Mouse (Mus musculus) liver, adult 2 months (tissue): ENCODE data around the gene Bag6. TPM values are rescaled to one million over a fixed set of nuclear protein-coding genes. Genes with fewer than 3 reads are reported as not detected.

Source experiments
- DNase-seq: peaks from one replicate; pipeline ENCODE4 v3.0.0-alpha.2; 2011; ENCODE audit warnings: low read depth, low spot score; ENCODE audit errors: extremely low read depth
- H3K27ac ChIP-seq: fragments of 200-500 bp; replicated peaks from 2 replicates; pipeline ENCODE4 v1.5.1; 2012; ENCODE audit warnings: low read depth, mild to moderate bottlenecking, control low read depth, inconsistent platforms, low read length; ENCODE audit not compliant: insufficient read depth
- H3K27me3 ChIP-seq: fragments of 200-500 bp; 2 replicates; pipeline ENCODE4 v1.6.1; 2012; ENCODE audit warnings: mild to moderate bottlenecking, moderate library complexity, low read length, inconsistent platforms; ENCODE audit not compliant: control insufficient read depth, insufficient read depth
- H3K36me3 ChIP-seq: fragments of 200-500 bp; 2 replicates; pipeline ENCODE4 v1.6.1; 2012; ENCODE audit warnings: low read length, inconsistent platforms; ENCODE audit not compliant: control insufficient read depth, insufficient read depth
- H3K4me1 ChIP-seq: fragments of 200-500 bp; 2 replicates; pipeline ENCODE4 v1.6.1; 2011; ENCODE audit warnings: low read length; ENCODE audit not compliant: control insufficient read depth, insufficient read depth
- H3K4me3 ChIP-seq: fragments of 200-500 bp; 2 replicates; pipeline ENCODE4 v1.5.1; 2011; ENCODE audit warnings: low read depth, mild to moderate bottlenecking, control low read depth, low read length, moderate library complexity; ENCODE audit not compliant: insufficient read depth
- H3K79me2 ChIP-seq: fragments of 200-500 bp; 2 replicates; pipeline ENCODE4 v1.6.1; 2012; ENCODE audit warnings: inconsistent platforms, mild to moderate bottlenecking, low read length, moderate library complexity; ENCODE audit not compliant: control insufficient read depth, insufficient read depth
- H3K9ac ChIP-seq: fragments of 200-500 bp; 2 replicates; pipeline ENCODE4 v1.6.1; 2012; ENCODE audit warnings: low read depth, mild to moderate bottlenecking, control low read depth, inconsistent platforms, low read length
- CTCF ChIP-seq: fragments of 200-500 bp; IDR thresholded peaks from 2 replicates; pipeline ENCODE4 v1.5.1; 2011; ENCODE audit warnings: low read depth, low read length, control low read depth
- POLR2A ChIP-seq: fragments of 200-500 bp; IDR thresholded peaks from 2 replicates; pipeline ENCODE4 v1.6.1; 2011; ENCODE audit warnings: low read length, control low read depth; ENCODE audit not compliant: insufficient read depth; ENCODE audit errors: extremely low read depth
- WGBS: fragments of 180-500 bp; shearing (Covaris S2); methylation state at CpG from one replicate; pipeline ENCODE4 v1.1.7; 2018; 5-methylcytosine and 5-hydroxymethylcytosine counted together
- polyA plus RNA-seq: library from polyadenylated mRNA; depleted of rRNA; stranded (reverse); fragments of >200 nt; gene quantifications from 2 replicates; pipeline ENCODE4 v1.2.3, GENCODE M21; 2012
- total RNA-seq: library from RNA; depleted of rRNA; stranded (reverse); fragments of >200 nt; gene quantifications from 2 replicates; pipeline ENCODE4 v1.2.3, GENCODE M21; 2014

Bag6 gene
- total and polyA plus RNA-seq, 2 experiments, result 28.1 to 119 TPM

DNA sequence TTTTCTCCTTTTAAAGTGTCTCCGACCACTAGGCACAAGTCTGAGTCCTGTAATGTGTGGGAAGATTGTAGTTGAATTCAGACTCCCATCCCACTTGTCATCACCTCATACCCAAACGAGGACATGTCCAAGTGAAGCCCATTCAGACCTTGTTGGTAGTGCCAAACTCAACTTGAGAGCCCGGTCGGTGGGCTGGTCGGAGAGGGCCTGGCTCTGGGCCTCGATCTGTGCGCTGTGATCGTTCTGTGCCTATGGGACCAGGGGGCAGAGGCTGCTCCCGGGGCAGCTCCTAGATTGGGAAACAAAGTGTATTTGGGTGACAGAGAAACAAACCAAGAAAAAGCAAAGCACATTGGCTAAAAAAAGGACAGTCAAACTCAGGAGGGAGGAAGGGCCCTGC, 18.1 kb downstream of the Bag6 start:
- H3K9ac ChIP-seq, result no peak overlapping the region
- H3K27ac ChIP-seq, result no peak overlapping the region
- no peak overlapping the region for H3K4me3 ChIP-seq
- no peak for TF ChIP-seq CTCF
- TF ChIP-seq POLR2A, result no peak
- H3K4me1 ChIP-seq, result no peaks in the 10 kb centered on the region; the same call in 1 of the 2 replicates
- DNase-seq, result no peak
- H3K79me2 ChIP-seq, result peaks cover 3% of the 10 kb centered on the region; the same call in 1 of the 2 replicates
- WGBS, result 90% methylated on average over 9 of the region's 9 CpGs
- no peaks in the 10 kb centered on the region for H3K27me3 ChIP-seq
- H3K36me3 ChIP-seq, result peaks cover 80% of the 10 kb centered on the region

DNA sequence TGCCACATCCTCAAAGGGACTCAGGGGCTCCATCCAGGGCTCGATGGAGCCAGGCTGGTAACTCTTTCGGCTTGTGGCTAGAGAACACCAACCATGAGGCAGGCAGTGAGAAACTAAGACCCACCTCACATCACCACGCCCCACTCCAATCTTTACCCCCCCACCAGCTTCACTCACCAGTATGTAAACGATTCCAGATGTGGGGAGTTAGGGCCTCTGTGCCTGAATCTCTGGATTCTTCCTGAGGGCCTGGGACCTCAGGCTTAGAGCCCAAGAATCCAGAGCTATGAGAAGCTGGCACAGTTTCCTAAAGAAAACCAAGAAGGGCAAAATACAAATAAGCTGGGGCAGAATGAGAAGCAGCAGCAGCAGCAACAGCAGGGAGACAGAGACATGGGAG, 19.0 kb downstream of the Bag6 start:
- Histone ChIP-seq H3K27ac (no peak overlapping the region), H3K79me2 (peaks cover 3% of the 10 kb centered on the region; the same call in 1 of the 2 replicates)
- TF ChIP-seq CTCF, result no peak
- no peak for TF ChIP-seq POLR2A

DNA sequence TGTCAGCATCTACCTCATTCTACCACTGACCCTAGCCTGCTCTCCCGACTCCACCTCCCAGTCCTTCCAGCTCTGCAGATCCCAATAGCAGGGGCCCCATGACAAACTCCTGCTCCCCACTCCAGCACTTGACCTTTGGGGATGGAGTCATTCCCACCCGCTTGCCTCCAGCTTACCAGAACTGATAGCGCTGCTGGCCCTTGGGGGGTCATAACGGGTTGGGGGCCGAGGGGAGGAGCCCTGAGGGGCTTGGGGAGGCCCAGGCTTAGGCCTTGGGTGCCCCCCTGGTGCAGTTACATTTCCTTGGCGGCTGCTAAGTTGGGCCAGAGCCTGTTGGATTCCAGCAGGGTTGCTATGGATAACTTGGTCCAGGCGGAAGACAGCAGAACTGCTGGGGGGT, 19.6 kb downstream of the Bag6 start:
- Histone ChIP-seq H3K27me3 (no peaks in the 10 kb centered on the region), H3K9ac (no peak overlapping the region), H3K36me3 (peaks cover 84% of the 10 kb centered on the region), H3K27ac (no peak overlapping the region), H3K4me1 (no peaks in the 10 kb centered on the region), H3K4me3 (no peak overlapping the region), H3K79me2 (peaks cover 6% of the 10 kb centered on the region; the same call in 1 of the 2 replicates)
- no peak for DNase-seq
- no peak for TF ChIP-seq CTCF
- no peak for TF ChIP-seq POLR2A
- WGBS, result 91% methylated on average over 7 of the region's 7 CpGs

More for the DNA sequence above, 19.0 kb downstream of the Bag6 start:
- peaks cover 81% of the 10 kb centered on the region for H3K36me3 ChIP-seq
- 87% methylated on average over 4 of the region's 4 CpGs for WGBS
- no peak for DNase-seq
- no peaks in the 10 kb centered on the region for H3K27me3 ChIP-seq
- H3K9ac ChIP-seq, result no peak overlapping the region
- no peak overlapping the region for H3K4me3 ChIP-seq
- H3K4me1 ChIP-seq, result no peaks in the 10 kb centered on the region

DNA sequence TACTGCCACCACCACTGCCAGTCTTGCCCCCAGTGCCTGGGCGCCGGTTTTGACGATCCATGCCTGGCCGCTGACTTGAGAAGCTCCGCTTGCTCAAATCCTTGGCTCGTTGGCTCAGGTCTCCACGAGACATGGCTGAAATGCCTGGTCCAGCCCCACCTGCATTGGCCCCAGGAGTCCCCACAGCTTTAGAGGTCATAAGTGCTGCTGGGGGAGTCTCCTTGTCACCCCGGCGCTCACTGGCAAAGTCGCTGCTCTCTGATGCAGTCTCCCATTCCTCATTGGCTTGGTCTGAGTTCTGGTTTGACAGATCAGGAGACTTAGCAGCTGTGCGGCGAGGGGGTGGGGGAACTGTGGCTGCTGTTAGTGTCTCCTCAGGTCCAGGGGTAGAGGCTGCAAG, 20.5 kb downstream of the Bag6 start:
- DNase-seq, result no peak
- Histone ChIP-seq H3K27ac (no peak overlapping the region), H3K9ac (no peak overlapping the region), H3K79me2 (peaks cover 13% of the 10 kb centered on the region; the same call in 1 of the 2 replicates), H3K36me3 (peaks cover 86% of the 10 kb centered on the region), H3K27me3 (no peaks in the 10 kb centered on the region), H3K4me3 (no peak overlapping the region), H3K4me1 (no peaks in the 10 kb centered on the region)
- TF ChIP-seq CTCF (no peak), POLR2A (no peak)
- 94% methylated on average over 12 of the region's 12 CpGs for WGBS

DNA sequence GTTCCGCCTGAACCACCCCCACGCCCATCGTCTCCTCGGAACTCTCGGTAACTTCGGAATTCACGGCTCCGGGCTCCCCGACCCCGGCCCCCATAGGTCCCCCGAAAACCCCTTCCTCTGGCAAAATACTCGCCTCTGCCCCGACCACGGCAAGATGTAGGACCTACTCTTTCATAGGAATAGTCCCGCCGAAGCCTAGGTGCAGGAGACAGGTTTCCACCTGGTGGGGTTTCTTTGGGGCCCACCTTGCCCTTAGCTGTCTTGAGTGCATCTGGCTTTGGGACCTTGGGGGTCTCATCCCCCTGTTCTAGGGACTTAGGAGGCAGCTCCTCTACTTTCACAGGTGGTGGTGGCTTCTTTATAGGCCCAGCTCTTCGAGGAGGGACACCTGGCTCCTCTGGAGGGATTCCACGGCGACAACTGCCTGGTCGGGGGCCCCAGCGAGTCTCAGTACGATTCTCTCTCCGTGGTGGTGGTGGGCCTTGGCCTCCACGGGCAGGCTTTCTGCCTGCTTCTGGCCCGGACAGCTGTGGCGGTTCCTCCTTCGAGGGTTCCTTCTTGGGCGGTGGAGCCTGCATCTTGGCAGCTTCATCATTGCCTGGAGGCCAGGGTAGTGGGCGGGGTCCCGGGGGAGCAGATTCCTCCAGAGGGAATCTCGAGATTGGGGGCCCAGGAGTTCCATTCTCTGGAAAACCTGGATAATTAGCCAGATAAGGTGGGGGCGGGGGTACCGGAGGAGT, 21.7 kb downstream of the Bag6 start:
- Histone ChIP-seq H3K4me1 (no peaks in the 10 kb centered on the region), H3K27ac (no peak overlapping the region), H3K27me3 (no peaks in the 10 kb centered on the region), H3K79me2 (peaks cover 19% of the 10 kb centered on the region; the same call in 1 of the 2 replicates), H3K9ac (no peak overlapping the region), H3K4me3 (no peak overlapping the region), H3K36me3 (peaks cover 86% of the 10 kb centered on the region)
- TF ChIP-seq CTCF (no peak), POLR2A (no peak)
- WGBS, result 93% methylated on average over 33 of the region's 33 CpGs
- DNase-seq, result no peak

DNA sequence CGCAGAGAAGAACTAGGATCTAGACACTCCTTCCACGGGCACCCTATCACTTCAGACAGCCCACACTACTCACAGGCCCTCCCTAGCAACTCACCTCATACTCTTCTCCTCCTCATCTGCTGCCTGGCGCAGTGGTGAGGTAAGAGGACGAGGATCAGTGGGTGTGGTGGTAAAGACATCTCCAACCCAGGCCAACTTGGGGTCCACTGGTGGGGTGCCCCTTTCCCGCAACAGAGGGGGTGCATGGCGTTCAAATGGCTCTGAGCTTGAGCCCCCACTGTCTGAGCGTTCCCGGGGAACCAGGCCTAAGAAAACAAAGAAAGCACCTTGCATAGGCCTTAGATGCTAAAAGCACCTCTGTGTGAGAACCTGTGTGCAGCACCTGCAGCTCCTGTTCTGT, 22.3 kb downstream of the Bag6 start:
- TF ChIP-seq POLR2A (no peak), CTCF (no peak)
- Histone ChIP-seq H3K9ac (no peak overlapping the region), H3K36me3 (peaks cover 86% of the 10 kb centered on the region), H3K4me3 (no peak overlapping the region), H3K4me1 (no peaks in the 10 kb centered on the region), H3K27me3 (no peaks in the 10 kb centered on the region), H3K79me2 (peaks cover 23% of the 10 kb centered on the region), H3K27ac (no peak overlapping the region)
- no peak for DNase-seq
- WGBS, result 90% methylated on average over 8 of the region's 8 CpGs
